Mouse (Mus musculus): ENCODE data around the gene Adcy7. TPM values are rescaled to one million over a fixed set of nuclear protein-coding genes. Genes with fewer than 3 reads are reported as not detected.

Adcy7 gene
- total RNA-seq (2023) = 10 to 100 TPM; 64.3 to 71.0 TPM

GRCm38 (mm10) chr8:88272231-88273050, at the start of gene Adcy7:
Gene Adcy7 (plus strand): TSS chr8:88272403.

GRCm38 (mm10) chr8:88361708-88362428, 89.7 kb downstream of the Adcy7 start, which contains the start of gene Brd7:
Gene Brd7 (minus strand): TSS chr8:88362194.

Other genes starting within 250 kb of the Adcy7 start
- 10 to 100 TPM; 18.2 to 21.3 TPM for gene Cnep1r1, start 153.6 kb upstream of the Adcy7 start, total RNA-seq (2023)
- gene Heatr3, start 134.5 kb upstream of the Adcy7 start, total RNA-seq (2023) = 1 to 10 TPM; 7.6 to 9.5 TPM
- 10 to 100 TPM; 23.8 to 26.3 TPM for gene Tent4b, start 73.2 kb upstream of the Adcy7 start, total RNA-seq (2023)
- gene Brd7, start 89.8 kb downstream of the Adcy7 start, total RNA-seq (2023) = 10 to 100 TPM; 48.5 to 66.6 TPM
- gene Nkd1, start 249.0 kb downstream of the Adcy7 start, total RNA-seq (2023) = not detected

Measured in neutrophil, adult 59 days (primary cell).